Mouse (Mus musculus): ENCODE measurements around the gene Dop1b. TPM values are rescaled to one million over a fixed set of nuclear protein-coding genes. Genes with fewer than 3 reads are reported as not detected.
"Not testable (repeated sequence)": the region's sequence is repeated elsewhere in the genome, so short reads cannot be mapped to it uniquely, and the experiment has no call there.

The Dop1b gene
- polyA plus RNA-seq (2014; fragmentation: Nextera tagmentation; extraction: Ambion mirVana) = 8.1 and 8.2 TPM in 2 replicates

DNA sequence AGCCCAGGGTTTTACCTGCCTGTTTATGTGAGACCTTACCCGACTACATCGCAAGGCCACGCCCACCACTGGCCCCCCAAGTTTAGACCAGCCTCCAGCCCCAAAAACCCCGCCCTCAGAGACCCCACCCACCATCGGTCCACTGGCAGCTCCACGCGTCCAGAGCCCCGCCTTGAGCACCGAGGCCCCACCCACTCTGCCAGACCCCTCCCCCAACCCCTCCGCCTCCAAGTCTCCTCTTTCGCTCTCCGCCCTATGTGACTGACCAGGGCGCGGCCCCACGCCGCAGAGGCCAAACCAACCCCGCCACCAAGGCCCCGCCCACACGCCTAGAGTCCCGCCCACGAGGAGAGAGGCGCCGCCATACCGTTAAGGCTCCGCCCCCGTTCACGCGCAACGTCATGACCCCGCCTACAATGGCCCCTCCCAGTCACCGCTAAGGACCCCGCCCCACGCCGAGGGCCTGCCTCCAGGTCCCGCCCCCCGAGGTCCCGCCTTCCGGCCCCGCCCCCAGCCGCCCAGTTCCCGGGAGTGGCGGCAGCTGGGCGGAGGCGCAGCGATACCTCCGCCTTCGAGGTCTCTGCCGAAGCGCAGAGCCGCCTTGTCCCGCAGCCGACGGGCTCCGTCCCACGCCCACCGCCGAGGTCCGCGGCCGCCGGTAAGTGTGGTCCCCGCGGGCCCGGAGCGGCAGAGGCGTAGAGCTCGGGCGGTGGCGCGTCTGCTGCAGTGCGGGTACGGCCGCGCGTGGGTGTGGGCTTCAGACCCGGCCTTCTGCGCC is at the start of gene Dop1b:
Gene Dop1b (plus strand): TSS at position 494 of the 778 bp plus-strand sequence.
- peak within 1 kb of the TSS in 1 of 2 experiments; percentile 55; a peak in 2 of 4 replicates for H3K27ac ChIP-seq (replicated peaks in 1 of 2; ENCODE audit: control insufficient read depth in 1 of 2, insufficient read depth in 1 of 2, low read depth in 2 of 2, low read length in 2 of 2)
- H3K4me2 ChIP-seq (ENCODE audit: low read length) = peak within 1 kb of the TSS; percentile 98
- H3K9me3 ChIP-seq (ENCODE audit: control insufficient read depth, low read length) = no peaks in the 10 kb centered on the region
- H3K4me3 ChIP-seq (ENCODE audit: control insufficient read depth in 1 of 2, insufficient read depth in 1 of 2, low read depth in 1 of 2, low read length in 2 of 2) = peak within 1 kb of the TSS; percentile 65 to 81
- H3K27me3 ChIP-seq (ENCODE audit: control insufficient read depth, insufficient read depth, low read length) = peaks cover 5% of the 10 kb centered on the region; the same call in 1 of the 2 replicates
- peak; percentile 97 for ATAC-seq (ENCODE audit: insufficient number of reproducible peaks, insufficient read depth, low FRiP score, low read depth)
- H3K36me3 ChIP-seq (ENCODE audit: control insufficient read depth, insufficient read depth, low read length) = no peaks in the 10 kb centered on the region
- H3K9ac ChIP-seq (ENCODE audit: low read length) = peak within 1 kb of the TSS; percentile 87
- H3K4me1 ChIP-seq (ENCODE audit: control insufficient read depth in 2 of 2, insufficient read depth in 2 of 2, low read length in 2 of 2) = peaks cover 0 to 9% of the 10 kb centered on the region in 2 experiments; a peak in 2 of 4 replicates
- under 1% methylated on average over 73 of the region's 77 CpGs for WGBS

DNA sequence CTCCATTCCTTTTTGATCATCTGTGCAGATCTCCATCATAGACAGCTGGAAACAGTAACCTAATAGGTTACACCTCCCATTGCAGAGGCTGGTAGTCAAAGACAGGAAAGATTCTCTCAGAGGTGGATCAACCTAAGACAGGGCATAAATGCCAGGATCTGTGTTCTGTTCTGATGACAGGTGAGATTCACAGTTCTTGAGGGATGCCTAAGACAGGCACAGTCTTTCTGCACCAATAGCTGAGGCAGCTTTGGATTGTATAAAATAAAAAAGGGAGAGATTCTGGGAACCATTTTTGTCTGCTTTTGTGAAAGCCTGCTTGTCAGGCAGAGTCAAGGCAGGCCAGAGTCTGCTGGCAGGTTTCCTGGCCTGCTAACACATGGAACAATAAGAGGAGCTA is 43.7 kb upstream of the Dop1b start:
- Histone ChIP-seq H3K9me3 (ENCODE audit: control insufficient read depth, low read length) (peaks cover 14% of the 10 kb centered on the region), H3K4me2 (ENCODE audit: low read length) (no peak overlapping the region), H3K4me3 (ENCODE audit: control insufficient read depth in 1 of 2, insufficient read depth in 1 of 2, low read depth in 1 of 2, low read length in 2 of 2) (no peak overlapping the region), H3K9ac (ENCODE audit: low read length) (no peak overlapping the region), H3K27me3 (ENCODE audit: control insufficient read depth, insufficient read depth, low read length) (no peaks in the 10 kb centered on the region), H3K27ac (replicated peaks in 1 of 2; ENCODE audit: control insufficient read depth in 1 of 2, insufficient read depth in 1 of 2, low read depth in 2 of 2, low read length in 2 of 2) (no peak overlapping the region), H3K4me1 (ENCODE audit: control insufficient read depth in 2 of 2, insufficient read depth in 2 of 2, low read length in 2 of 2) (no peaks in the 10 kb centered on the region), H3K36me3 (ENCODE audit: control insufficient read depth, insufficient read depth, low read length) (no peaks in the 10 kb centered on the region)
- no peak for ATAC-seq (ENCODE audit: insufficient number of reproducible peaks, insufficient read depth, low FRiP score, low read depth)

DNA sequence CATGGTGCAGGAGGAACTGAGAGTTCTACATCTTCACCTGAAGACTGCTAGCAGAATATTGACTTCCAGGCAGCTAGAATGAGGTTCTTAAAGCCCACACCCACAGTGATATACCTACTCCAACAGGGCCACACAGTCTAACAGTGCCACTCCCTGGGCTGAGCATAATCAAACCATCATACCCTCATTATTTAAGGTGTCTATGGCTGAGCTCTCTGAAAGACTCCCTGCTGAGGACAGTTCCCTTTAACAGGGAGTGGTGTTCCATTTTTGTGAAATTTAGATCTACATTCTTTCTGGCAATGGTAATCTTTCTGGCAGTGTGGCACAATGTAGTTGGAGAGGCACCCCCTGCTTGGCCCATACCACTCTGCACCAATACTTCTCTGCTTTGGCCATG is 42.2 kb upstream of the Dop1b start:
- Histone ChIP-seq H3K4me1 (ENCODE audit: control insufficient read depth in 2 of 2, insufficient read depth in 2 of 2, low read length in 2 of 2) (no peaks in the 10 kb centered on the region), H3K9ac (ENCODE audit: low read length) (no peak overlapping the region), H3K4me2 (ENCODE audit: low read length) (no peak overlapping the region), H3K36me3 (ENCODE audit: control insufficient read depth, insufficient read depth, low read length) (no peaks in the 10 kb centered on the region), H3K27me3 (ENCODE audit: control insufficient read depth, insufficient read depth, low read length) (no peaks in the 10 kb centered on the region), H3K27ac (replicated peaks in 1 of 2; ENCODE audit: control insufficient read depth in 1 of 2, insufficient read depth in 1 of 2, low read depth in 2 of 2, low read length in 2 of 2) (no peak overlapping the region), H3K4me3 (ENCODE audit: control insufficient read depth in 1 of 2, insufficient read depth in 1 of 2, low read depth in 1 of 2, low read length in 2 of 2) (no peak overlapping the region), H3K9me3 (ENCODE audit: control insufficient read depth, low read length) (peaks cover 14% of the 10 kb centered on the region)
- ATAC-seq (ENCODE audit: insufficient number of reproducible peaks, insufficient read depth, low FRiP score, low read depth) = no peak

DNA sequence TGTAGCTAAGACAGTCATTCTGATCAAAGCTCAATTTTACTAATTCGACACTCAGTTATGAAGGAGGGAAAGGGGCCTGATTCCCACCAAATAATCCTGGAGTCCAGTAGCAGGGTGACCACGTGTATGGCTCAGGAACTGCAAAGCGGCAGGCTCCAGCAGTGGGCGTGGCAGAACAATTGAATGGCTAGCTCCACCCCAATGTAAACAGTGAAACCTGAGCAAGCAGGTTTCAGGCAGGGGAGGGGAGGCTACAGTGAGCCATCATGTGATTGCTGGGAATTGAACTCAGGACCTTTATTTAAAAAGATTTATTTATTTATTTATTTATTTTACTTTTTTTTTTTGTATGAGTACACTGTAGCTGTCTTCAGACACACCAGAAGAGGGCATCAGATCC is 41.2 kb upstream of the Dop1b start:
- WGBS = 34% methylated on average over 4 of the region's 4 CpGs
- not testable (repeated sequence) for H3K36me3 ChIP-seq (ENCODE audit: control insufficient read depth, insufficient read depth, low read length); H3K4me1 ChIP-seq (ENCODE audit: control insufficient read depth in 2 of 2, insufficient read depth in 2 of 2, low read length in 2 of 2); H3K27me3 ChIP-seq (ENCODE audit: control insufficient read depth, insufficient read depth, low read length); H3K27ac ChIP-seq (replicated peaks in 1 of 2; ENCODE audit: control insufficient read depth in 1 of 2, insufficient read depth in 1 of 2, low read depth in 2 of 2, low read length in 2 of 2); ATAC-seq (ENCODE audit: insufficient number of reproducible peaks, insufficient read depth, low FRiP score, low read depth); H3K4me2 ChIP-seq (ENCODE audit: low read length); H3K4me3 ChIP-seq (ENCODE audit: control insufficient read depth in 1 of 2, insufficient read depth in 1 of 2, low read depth in 1 of 2, low read length in 2 of 2); H3K9ac ChIP-seq (ENCODE audit: low read length)
- H3K9me3 ChIP-seq (ENCODE audit: control insufficient read depth, low read length) = peaks cover 14% of the 10 kb centered on the region

DNA sequence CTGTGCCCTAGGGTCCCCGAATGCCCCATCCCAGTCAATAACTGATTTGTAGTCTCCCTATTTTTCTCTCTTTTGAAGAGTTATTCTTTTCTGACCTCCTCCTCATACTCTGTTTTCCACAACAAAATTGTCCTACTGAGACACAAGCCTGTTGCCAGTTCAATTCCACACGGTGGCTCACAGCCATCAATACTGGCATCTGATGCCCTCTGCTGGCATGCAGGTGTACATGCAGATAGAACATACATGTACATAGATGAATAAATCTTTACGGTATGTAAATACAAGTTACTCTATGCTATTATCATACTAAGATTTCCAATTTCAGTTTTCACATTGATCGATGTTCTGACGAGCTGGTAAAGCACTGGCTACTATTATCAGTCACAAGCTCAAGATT is 40.6 kb upstream of the Dop1b start:
- H3K4me3 ChIP-seq (ENCODE audit: control insufficient read depth in 1 of 2, insufficient read depth in 1 of 2, low read depth in 1 of 2, low read length in 2 of 2) = no peak overlapping the region
- H3K4me2 ChIP-seq (ENCODE audit: low read length) = no peak overlapping the region
- 91% methylated on average over 5 of the region's 5 CpGs for WGBS
- H3K27ac ChIP-seq (replicated peaks in 1 of 2; ENCODE audit: control insufficient read depth in 1 of 2, insufficient read depth in 1 of 2, low read depth in 2 of 2, low read length in 2 of 2) = no peak overlapping the region
- ATAC-seq (ENCODE audit: insufficient number of reproducible peaks, insufficient read depth, low FRiP score, low read depth) = no peak
- no peak overlapping the region for H3K9ac ChIP-seq (ENCODE audit: low read length)
- no peaks in the 10 kb centered on the region for H3K27me3 ChIP-seq (ENCODE audit: control insufficient read depth, insufficient read depth, low read length)
- peaks cover 14% of the 10 kb centered on the region for H3K9me3 ChIP-seq (ENCODE audit: control insufficient read depth, low read length)
- no peaks in the 10 kb centered on the region for H3K4me1 ChIP-seq (ENCODE audit: control insufficient read depth in 2 of 2, insufficient read depth in 2 of 2, low read length in 2 of 2)
- H3K36me3 ChIP-seq (ENCODE audit: control insufficient read depth, insufficient read depth, low read length) = no peaks in the 10 kb centered on the region

DNA sequence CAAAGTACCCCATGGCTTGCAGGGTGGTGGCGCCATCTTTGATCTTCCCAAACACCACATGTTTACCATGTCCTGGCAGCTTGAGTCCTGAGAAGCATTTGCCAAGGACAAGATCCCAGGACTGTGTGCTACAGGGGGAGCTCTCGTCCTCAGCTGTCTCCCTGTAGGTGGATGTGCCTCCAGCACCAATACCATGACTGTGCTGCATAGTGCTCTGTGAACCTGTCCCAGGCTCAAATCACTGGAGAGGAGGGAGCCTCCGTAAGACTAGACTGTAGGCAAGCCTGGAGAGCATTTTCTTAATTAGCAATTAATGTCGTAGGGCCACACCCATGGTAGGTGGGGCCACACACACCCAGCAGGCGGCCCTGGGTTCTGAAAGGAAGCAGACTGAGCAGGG is 35.3 kb upstream of the Dop1b start:
- Histone ChIP-seq H3K36me3 (ENCODE audit: control insufficient read depth, insufficient read depth, low read length) (no peaks in the 10 kb centered on the region), H3K27ac (replicated peaks in 1 of 2; ENCODE audit: control insufficient read depth in 1 of 2, insufficient read depth in 1 of 2, low read depth in 2 of 2, low read length in 2 of 2) (no peak overlapping the region), H3K4me3 (ENCODE audit: control insufficient read depth in 1 of 2, insufficient read depth in 1 of 2, low read depth in 1 of 2, low read length in 2 of 2) (no peak overlapping the region), H3K4me2 (ENCODE audit: low read length) (no peak overlapping the region), H3K9me3 (ENCODE audit: control insufficient read depth, low read length) (no peaks in the 10 kb centered on the region), H3K4me1 (ENCODE audit: control insufficient read depth in 2 of 2, insufficient read depth in 2 of 2, low read length in 2 of 2) (no peaks in the 10 kb centered on the region), H3K9ac (ENCODE audit: low read length) (no peak overlapping the region), H3K27me3 (ENCODE audit: control insufficient read depth, insufficient read depth, low read length) (peaks cover 12% of the 10 kb centered on the region)
- ATAC-seq (ENCODE audit: insufficient number of reproducible peaks, insufficient read depth, low FRiP score, low read depth) = no peak
- WGBS = 79% methylated on average over 5 of the region's 5 CpGs

DNA sequence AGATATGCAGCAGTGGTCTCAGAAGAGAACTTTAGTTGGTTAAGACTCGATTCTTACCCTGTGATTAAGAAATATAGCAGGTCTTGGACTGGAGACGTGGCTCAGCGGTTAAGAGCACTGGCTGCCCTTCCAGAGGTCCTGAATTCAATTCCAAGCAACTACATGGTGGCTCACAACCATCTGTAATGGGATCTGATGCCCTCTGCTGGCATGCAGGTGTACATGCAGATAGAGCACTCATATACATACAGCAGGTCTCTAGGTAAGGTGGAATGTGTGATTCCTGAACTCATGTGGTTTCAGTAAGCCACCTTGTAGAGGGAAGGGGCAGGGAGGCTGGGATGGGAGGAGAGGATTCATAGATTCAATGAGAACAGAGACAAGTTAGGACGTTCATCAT is 33.5 kb upstream of the Dop1b start:
- Histone ChIP-seq H3K9me3 (ENCODE audit: control insufficient read depth, low read length) (no peaks in the 10 kb centered on the region), H3K9ac (ENCODE audit: low read length) (no peak overlapping the region), H3K4me2 (ENCODE audit: low read length) (no peak overlapping the region), H3K27ac (replicated peaks in 1 of 2; ENCODE audit: control insufficient read depth in 1 of 2, insufficient read depth in 1 of 2, low read depth in 2 of 2, low read length in 2 of 2) (no peak overlapping the region), H3K36me3 (ENCODE audit: control insufficient read depth, insufficient read depth, low read length) (no peaks in the 10 kb centered on the region), H3K27me3 (ENCODE audit: control insufficient read depth, insufficient read depth, low read length) (peaks cover 30% of the 10 kb centered on the region), H3K4me3 (ENCODE audit: control insufficient read depth in 1 of 2, insufficient read depth in 1 of 2, low read depth in 1 of 2, low read length in 2 of 2) (no peak overlapping the region), H3K4me1 (ENCODE audit: control insufficient read depth in 2 of 2, insufficient read depth in 2 of 2, low read length in 2 of 2) (peaks cover 3 to 5% of the 10 kb centered on the region in 2 experiments; a peak in 1 of 4 replicates)
- 81% methylated on average over 4 of the region's 4 CpGs for WGBS
- no peak for ATAC-seq (ENCODE audit: insufficient number of reproducible peaks, insufficient read depth, low FRiP score, low read depth)

DNA sequence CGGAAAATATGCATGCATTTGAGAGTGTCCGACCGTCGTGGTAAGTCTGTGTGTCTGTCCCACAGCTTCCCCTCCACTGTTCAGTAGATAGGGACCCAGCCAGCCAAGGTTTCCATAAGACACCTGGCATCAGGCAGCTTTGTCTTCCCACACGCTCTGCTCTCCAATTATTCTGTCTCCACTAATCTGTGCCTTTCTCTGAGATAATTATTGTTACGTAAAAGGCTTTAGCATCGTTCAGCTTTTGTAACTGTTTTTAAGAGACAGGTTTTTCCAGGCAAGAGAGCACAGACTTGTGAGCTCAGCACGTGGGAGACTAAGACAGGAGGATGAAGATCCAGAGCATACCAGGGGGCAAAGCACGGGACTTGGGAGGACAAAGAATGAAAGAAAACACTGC is 32.5 kb upstream of the Dop1b start:
- Histone ChIP-seq H3K9me3 (ENCODE audit: control insufficient read depth, low read length) (no peaks in the 10 kb centered on the region), H3K4me2 (ENCODE audit: low read length) (no peak overlapping the region), H3K36me3 (ENCODE audit: control insufficient read depth, insufficient read depth, low read length) (no peaks in the 10 kb centered on the region), H3K27ac (replicated peaks in 1 of 2; ENCODE audit: control insufficient read depth in 1 of 2, insufficient read depth in 1 of 2, low read depth in 2 of 2, low read length in 2 of 2) (no peak overlapping the region), H3K4me3 (ENCODE audit: control insufficient read depth in 1 of 2, insufficient read depth in 1 of 2, low read depth in 1 of 2, low read length in 2 of 2) (no peak overlapping the region), H3K4me1 (ENCODE audit: control insufficient read depth in 2 of 2, insufficient read depth in 2 of 2, low read length in 2 of 2) (peaks cover 8 to 9% of the 10 kb centered on the region in 2 experiments; a peak in 2 of 4 replicates), H3K9ac (ENCODE audit: low read length) (no peak overlapping the region), H3K27me3 (ENCODE audit: control insufficient read depth, insufficient read depth, low read length) (peaks cover 39% of the 10 kb centered on the region)
- 50% methylated on average over 9 of the region's 9 CpGs for WGBS
- no peak for ATAC-seq (ENCODE audit: insufficient number of reproducible peaks, insufficient read depth, low FRiP score, low read depth)
